Mouse (Mus musculus): ENCODE measurements around the gene Rpgr. TPM values are rescaled to one million over a fixed set of nuclear protein-coding genes. Genes with fewer than 3 reads are reported as not detected.

Gene Rpgr
- 8.0 and 8.8 TPM in 2 replicates for polyA plus RNA-seq (2015; fragmentation: Nextera tagmentation; extraction: Ambion mirVana)

DNA sequence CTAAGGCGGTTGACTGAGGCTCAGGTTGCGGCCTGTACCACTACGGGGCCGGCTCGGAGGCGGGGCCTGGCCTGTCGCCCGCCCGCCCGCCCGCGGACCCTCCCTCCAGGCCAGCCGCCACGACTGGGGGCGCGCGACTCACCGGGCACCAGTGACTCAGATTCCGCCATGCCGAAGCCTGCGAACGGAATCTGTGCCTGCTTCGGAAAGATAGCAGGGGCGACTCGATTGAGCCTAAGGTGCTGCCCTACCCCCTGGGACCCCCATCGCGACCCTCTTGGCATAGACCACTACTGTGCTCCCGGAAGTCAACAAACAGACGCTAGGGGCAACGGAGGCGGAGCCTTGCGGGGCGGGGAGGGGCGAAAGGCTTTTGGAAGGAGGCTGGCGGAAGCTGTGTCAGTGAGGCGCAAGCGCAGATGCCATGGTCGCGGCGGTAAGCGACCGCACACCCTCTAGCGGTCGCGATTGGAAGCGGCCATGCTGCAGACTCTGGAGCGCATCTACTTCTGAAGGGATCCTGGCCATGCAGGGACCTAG, at the start of gene Rpgr:
Rpgr (minus strand) TSS at position 511 of the 540 bp plus-strand sequence.
- no peaks in the 10 kb centered on the region for H3K4me1 ChIP-seq (replicated peaks)
- peak within 1 kb of the TSS; percentile 69 for H3K4me3 ChIP-seq
- H3K36me3 ChIP-seq: no peaks in the 10 kb centered on the region
- H3K9me3 ChIP-seq (replicated peaks): no peaks in the 10 kb centered on the region
- no peaks in the 10 kb centered on the region for H3K27me3 ChIP-seq
- WGBS: 12% methylated on average over 39 of the region's 47 CpGs
- peak within 1 kb of the TSS; percentile 52 for H3K9ac ChIP-seq
- H3K4me2 ChIP-seq: peak within 1 kb of the TSS; percentile 53
- ATAC-seq (replicated peaks; ENCODE audit: insufficient number of reproducible peaks, insufficient read depth, low FRiP score, low read depth): peak; percentile 99
- peak within 1 kb of the TSS; percentile 84 for H3K27ac ChIP-seq

DNA sequence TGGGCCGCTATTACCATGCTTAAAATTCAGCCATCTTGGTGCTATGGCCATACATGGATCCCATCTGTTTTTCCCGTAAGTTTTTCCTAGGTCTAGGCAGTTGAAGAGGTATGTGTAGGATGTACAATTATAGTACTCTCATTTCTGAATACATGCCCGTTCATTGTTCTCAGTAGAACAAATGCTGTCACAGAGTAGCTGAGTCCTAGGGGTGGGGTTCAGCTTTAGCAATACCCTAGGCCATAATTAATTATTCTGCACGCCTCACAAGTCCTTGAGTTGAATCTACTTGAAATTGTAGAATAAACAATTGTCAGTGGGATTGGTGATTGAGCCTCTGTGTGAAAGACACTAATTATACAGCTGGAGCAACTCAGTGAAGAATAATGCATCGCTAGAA, 41.5 kb upstream of the Rpgr start:
- H3K27ac ChIP-seq: no peak overlapping the region
- no peak overlapping the region for H3K4me3 ChIP-seq
- H3K36me3 ChIP-seq: no peaks in the 10 kb centered on the region
- no peaks in the 10 kb centered on the region for H3K4me1 ChIP-seq (replicated peaks)
- H3K9me3 ChIP-seq (replicated peaks): no peaks in the 10 kb centered on the region
- ATAC-seq (replicated peaks; ENCODE audit: insufficient number of reproducible peaks, insufficient read depth, low FRiP score, low read depth): no peak
- no peaks in the 10 kb centered on the region for H3K27me3 ChIP-seq
- no peak overlapping the region for H3K4me2 ChIP-seq
- no peak overlapping the region for H3K9ac ChIP-seq
- WGBS: 61% methylated on average over 5 of the region's 5 CpGs

DNA sequence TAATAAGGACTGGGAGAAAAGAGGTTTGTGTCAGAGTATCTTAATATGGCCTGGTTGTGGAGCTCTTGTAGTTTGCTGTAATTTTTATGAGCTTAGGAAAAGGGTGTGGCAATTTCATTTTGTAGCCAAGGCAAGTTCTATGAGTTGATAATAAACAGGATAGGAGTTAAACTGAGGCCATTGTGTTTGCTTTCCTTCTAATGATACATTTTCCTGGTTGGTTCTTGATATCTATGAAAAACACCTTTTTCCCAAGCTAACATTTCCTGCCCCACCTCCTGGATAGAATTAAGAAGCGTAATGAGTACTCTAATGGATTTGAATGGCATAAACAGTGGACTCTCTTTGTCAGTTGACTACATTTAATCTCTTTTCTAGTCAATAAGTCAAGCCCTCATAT, 41.1 kb upstream of the Rpgr start:
- WGBS: 81% methylated on average over 1 of the region's 1 CpGs
- no peak overlapping the region for H3K27ac ChIP-seq
- no peak for ATAC-seq (replicated peaks; ENCODE audit: insufficient number of reproducible peaks, insufficient read depth, low FRiP score, low read depth)
- H3K36me3 ChIP-seq: no peaks in the 10 kb centered on the region
- no peak overlapping the region for H3K4me3 ChIP-seq
- H3K4me2 ChIP-seq: no peak overlapping the region
- H3K9me3 ChIP-seq (replicated peaks): no peaks in the 10 kb centered on the region
- H3K9ac ChIP-seq: no peak overlapping the region
- H3K4me1 ChIP-seq (replicated peaks): no peaks in the 10 kb centered on the region
- H3K27me3 ChIP-seq: no peaks in the 10 kb centered on the region

DNA sequence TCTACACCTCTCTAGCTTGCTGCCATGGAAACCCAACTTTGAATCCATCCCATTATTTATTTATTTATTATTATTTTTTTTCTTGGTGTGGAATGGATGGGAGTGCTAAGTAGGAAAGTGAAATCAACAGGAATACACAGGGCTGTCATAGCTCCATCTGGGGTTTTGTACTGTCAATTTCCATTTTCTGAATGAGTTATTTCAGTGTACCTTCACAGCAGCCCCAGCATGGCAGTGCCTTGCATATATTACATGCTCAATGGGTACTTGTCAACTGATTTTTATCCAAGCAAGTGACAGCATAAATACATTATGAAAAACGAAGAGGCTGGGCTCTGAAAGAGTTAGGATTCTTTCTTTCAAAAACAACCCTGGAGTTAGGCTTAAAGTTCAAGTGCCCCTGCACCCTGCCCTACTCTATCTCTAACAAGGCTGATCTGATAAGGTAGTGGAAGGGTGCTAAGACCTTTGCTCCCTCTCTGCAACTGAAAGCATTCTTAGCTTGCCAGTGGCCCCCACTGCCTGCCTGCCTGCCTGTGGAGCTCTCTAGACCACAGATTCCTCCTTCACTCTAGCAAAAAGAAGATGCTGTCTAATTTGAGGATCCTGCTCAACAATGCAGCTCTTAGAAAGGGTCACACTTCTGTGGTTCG, 35.3 kb upstream of the Rpgr start, which contains the start of gene Otc:
Otc (plus strand) TSS at position 454 of the 653 bp plus-strand sequence.
- no peak within 1 kb of the TSS for H3K4me2 ChIP-seq
- H3K4me1 ChIP-seq (replicated peaks): no peaks in the 10 kb centered on the region
- H3K36me3 ChIP-seq: no peaks in the 10 kb centered on the region
- no peak within 1 kb of the TSS for H3K27ac ChIP-seq
- no peak for ATAC-seq (replicated peaks; ENCODE audit: insufficient number of reproducible peaks, insufficient read depth, low FRiP score, low read depth)
- WGBS: 49% methylated on average over 2 of the region's 2 CpGs
- H3K9ac ChIP-seq: no peak within 1 kb of the TSS
- H3K27me3 ChIP-seq: no peaks in the 10 kb centered on the region
- no peak within 1 kb of the TSS for H3K4me3 ChIP-seq
- no peaks in the 10 kb centered on the region for H3K9me3 ChIP-seq (replicated peaks)

- H3K4me1 ChIP-seq (replicated peaks): no peaks in the 10 kb centered on the region
- no peaks in the 10 kb centered on the region for H3K27me3 ChIP-seq
- no peak overlapping the region for H3K9ac ChIP-seq
- no peak for ATAC-seq (replicated peaks; ENCODE audit: insufficient number of reproducible peaks, insufficient read depth, low FRiP score, low read depth)
- no peak overlapping the region for H3K4me2 ChIP-seq
- no peak overlapping the region for H3K4me3 ChIP-seq
- no peaks in the 10 kb centered on the region for H3K9me3 ChIP-seq (replicated peaks)
- no peak overlapping the region for H3K27ac ChIP-seq
- H3K36me3 ChIP-seq: no peaks in the 10 kb centered on the region
Observed at GRCm38 (mm10) chrX:10251357-10251756, 34.6 kb upstream of the Rpgr start.

- H3K4me2 ChIP-seq: no peak overlapping the region
- no peak overlapping the region for H3K27ac ChIP-seq
- 65% methylated on average over 3 of the region's 3 CpGs for WGBS
- no peak for ATAC-seq (replicated peaks; ENCODE audit: insufficient number of reproducible peaks, insufficient read depth, low FRiP score, low read depth)
- no peak overlapping the region for H3K9ac ChIP-seq
- no peaks in the 10 kb centered on the region for H3K36me3 ChIP-seq
- H3K4me1 ChIP-seq (replicated peaks): no peaks in the 10 kb centered on the region
- no peaks in the 10 kb centered on the region for H3K9me3 ChIP-seq (replicated peaks)
- H3K27me3 ChIP-seq: no peaks in the 10 kb centered on the region
- H3K4me3 ChIP-seq: no peak overlapping the region
Observed at GRCm38 (mm10) chrX:10243916-10244315, 27.2 kb upstream of the Rpgr start.

- ATAC-seq (replicated peaks; ENCODE audit: insufficient number of reproducible peaks, insufficient read depth, low FRiP score, low read depth): no peak
- Histone ChIP-seq H3K4me3 (no peak overlapping the region), H3K9me3 (replicated peaks) (no peaks in the 10 kb centered on the region), H3K27ac (no peak overlapping the region), H3K4me2 (no peak overlapping the region), H3K36me3 (no peaks in the 10 kb centered on the region), H3K27me3 (no peaks in the 10 kb centered on the region), H3K9ac (no peak overlapping the region), H3K4me1 (replicated peaks) (no peaks in the 10 kb centered on the region)
- 63% methylated on average over 4 of the region's 4 CpGs for WGBS
Observed at GRCm38 (mm10) chrX:10239515-10239914, 22.8 kb upstream of the Rpgr start.

- Histone ChIP-seq H3K4me2 (no peak overlapping the region), H3K27me3 (no peaks in the 10 kb centered on the region), H3K36me3 (no peaks in the 10 kb centered on the region), H3K9me3 (replicated peaks) (no peaks in the 10 kb centered on the region), H3K4me1 (replicated peaks) (no peaks in the 10 kb centered on the region), H3K27ac (no peak overlapping the region), H3K9ac (no peak overlapping the region), H3K4me3 (no peak overlapping the region)
- ATAC-seq (replicated peaks; ENCODE audit: insufficient number of reproducible peaks, insufficient read depth, low FRiP score, low read depth): no peak
- WGBS: 64% methylated on average over 3 of the region's 3 CpGs
Observed at GRCm38 (mm10) chrX:10234617-10235016, 17.9 kb upstream of the Rpgr start.

- 61% methylated on average over 2 of the region's 2 CpGs for WGBS
- ATAC-seq (replicated peaks; ENCODE audit: insufficient number of reproducible peaks, insufficient read depth, low FRiP score, low read depth): no peak
- no peaks in the 10 kb centered on the region for H3K27me3 ChIP-seq
- no peaks in the 10 kb centered on the region for H3K36me3 ChIP-seq
- no peak overlapping the region for H3K4me3 ChIP-seq
- no peak overlapping the region for H3K4me2 ChIP-seq
- no peaks in the 10 kb centered on the region for H3K4me1 ChIP-seq (replicated peaks)
- H3K9me3 ChIP-seq (replicated peaks): no peaks in the 10 kb centered on the region
- H3K9ac ChIP-seq: no peak overlapping the region
- H3K27ac ChIP-seq: no peak overlapping the region
Observed at GRCm38 (mm10) chrX:10233051-10233450, 16.3 kb upstream of the Rpgr start.

- H3K4me3 ChIP-seq: no peak overlapping the region
- no peaks in the 10 kb centered on the region for H3K27me3 ChIP-seq
- no peaks in the 10 kb centered on the region for H3K9me3 ChIP-seq (replicated peaks)
- no peaks in the 10 kb centered on the region for H3K36me3 ChIP-seq
- H3K9ac ChIP-seq: no peak overlapping the region
- no peak overlapping the region for H3K4me2 ChIP-seq
- no peak overlapping the region for H3K27ac ChIP-seq
- 45% methylated on average over 6 of the region's 6 CpGs for WGBS
- ATAC-seq (replicated peaks; ENCODE audit: insufficient number of reproducible peaks, insufficient read depth, low FRiP score, low read depth): no peak
- no peaks in the 10 kb centered on the region for H3K4me1 ChIP-seq (replicated peaks)
Observed at GRCm38 (mm10) chrX:10219281-10219680, 2.6 kb upstream of the Rpgr start.

DNA sequence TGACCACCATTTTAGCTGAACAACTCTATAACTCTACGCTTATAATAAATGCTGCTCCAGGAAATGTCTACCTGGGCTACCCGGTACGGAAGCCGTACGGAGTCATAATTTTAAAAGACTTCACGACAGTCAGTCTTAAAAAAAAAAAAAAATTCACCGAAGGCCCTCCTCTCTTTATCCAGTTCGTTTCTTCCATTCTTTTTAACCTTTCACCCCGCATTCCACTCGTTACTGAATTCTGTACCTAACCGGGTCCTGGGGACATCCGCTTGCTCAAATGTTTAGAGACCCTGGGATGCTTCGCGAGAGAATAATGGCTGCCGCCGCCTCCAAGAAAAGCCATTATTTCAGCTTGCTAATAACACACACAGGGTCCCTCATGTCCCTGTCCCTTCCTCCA, 748 bp downstream of the Rpgr start:
- H3K9me3 ChIP-seq (replicated peaks): no peaks in the 10 kb centered on the region
- peak overlapping the region; percentile 52 for H3K9ac ChIP-seq
- H3K27me3 ChIP-seq: no peaks in the 10 kb centered on the region
- H3K4me1 ChIP-seq (replicated peaks): no peaks in the 10 kb centered on the region
- peak overlapping the region; percentile 84 for H3K27ac ChIP-seq
- ATAC-seq (replicated peaks; ENCODE audit: insufficient number of reproducible peaks, insufficient read depth, low FRiP score, low read depth): no peak
- H3K36me3 ChIP-seq: no peaks in the 10 kb centered on the region
- H3K4me2 ChIP-seq: peak overlapping the region; percentile 53
- WGBS: 16% methylated on average over 16 of the region's 16 CpGs
- peak overlapping the region; percentile 69 for H3K4me3 ChIP-seq

- no peaks in the 10 kb centered on the region for H3K4me1 ChIP-seq (replicated peaks)
- H3K4me2 ChIP-seq: no peak overlapping the region
- no peaks in the 10 kb centered on the region; the same call in 1 of the 2 replicates for H3K36me3 ChIP-seq
- no peak overlapping the region for H3K9ac ChIP-seq
- 69% methylated on average over 5 of the region's 5 CpGs for WGBS
- no peaks in the 10 kb centered on the region for H3K9me3 ChIP-seq (replicated peaks)
- no peaks in the 10 kb centered on the region for H3K27me3 ChIP-seq
- no peak overlapping the region for H3K27ac ChIP-seq
- ATAC-seq (replicated peaks; ENCODE audit: insufficient number of reproducible peaks, insufficient read depth, low FRiP score, low read depth): no peak
- H3K4me3 ChIP-seq: no peak overlapping the region
Observed at GRCm38 (mm10) chrX:10205937-10206336, 10.8 kb downstream of the Rpgr start.

Data from heart, embryonic 15.5 days (tissue).